In genomic region chr12:76013480-76013879, GRCm38 (mm10) we compare ENCODE assay signal across 14 mouse cellular contexts.
"Had no signal": no experiment of that assay in that cellular context is flagged by ENCODE, and none has a peak within 500 bp of the region (broad histone marks: within the 10 kb centered on the region; RNA-seq: fewer than 3 reads in every experiment).

No protein-coding gene starts in this region.

- DNase-seq: kidney, postnatal 14 days; layer of hippocampus, adult 9-11 months; liver; liver, embryonic 13.5 days; liver, postnatal 0 days; lung, postnatal 10 days; right cerebral cortex, adult 18-20 months; right cerebral cortex, postnatal 25 days; thymus, postnatal 36 days had no signal

- H3K27ac ChIP-seq: kidney, embryonic 15.5 days; limb, embryonic 12.5 days; liver, embryonic 13.5 days; macrophage; midbrain, embryonic 12.5 days had no signal

- ATAC-seq: liver, postnatal 0 days; midbrain, embryonic 16.5 days had no signal

- H3K9ac ChIP-seq: kidney, embryonic 15.5 days; limb, embryonic 12.5 days; liver, embryonic 13.5 days; liver, postnatal 0 days; midbrain, embryonic 12.5 days had no signal

- H3K36me3 ChIP-seq: liver, embryonic 13.5 days had no signal

- H3K4me3 ChIP-seq: kidney, embryonic 15.5 days; limb, embryonic 12.5 days; liver, embryonic 13.5 days; midbrain, embryonic 12.5 days had no signal

- H3K4me1 ChIP-seq: kidney, embryonic 15.5 days; liver, embryonic 13.5 days; midbrain, embryonic 12.5 days had no signal

- H3K9me3 ChIP-seq: kidney, embryonic 15.5 days; limb, embryonic 12.5 days; liver, embryonic 13.5 days; midbrain, embryonic 12.5 days had no signal

- H3K27me3 ChIP-seq: kidney, embryonic 15.5 days; limb, embryonic 12.5 days; liver, embryonic 13.5 days; midbrain, embryonic 12.5 days had no signal

- H3K4me2 ChIP-seq: kidney, embryonic 15.5 days; limb, embryonic 12.5 days; liver, embryonic 13.5 days; midbrain, embryonic 12.5 days had no signal
